Mouse (Mus musculus) ZHBTc4 (cell line): Measurements from ENCODE around the gene 1500011B03Rik.

Experiments used
- DNase-seq: peaks from one replicate; pipeline ENCODE4 v3.0.0-alpha.2; 2011; ENCODE audit warnings: low read depth, low spot score

1500011B03Rik gene

GRCm38 (mm10) chr5:114809181-114809756 lies 14.0 kb downstream of the 1500011B03Rik start:
- DNase-seq = no peak

GRCm38 (mm10) chr5:114808385-114808784 lies 14.9 kb downstream of the 1500011B03Rik start:
- no peak for DNase-seq

- no peak for DNase-seq
Observed at GRCm38 (mm10) chr5:114807893-114808292, 15.4 kb downstream of the 1500011B03Rik start.

- no peak for DNase-seq
Observed at GRCm38 (mm10) chr5:114807468-114807867, 15.8 kb downstream of the 1500011B03Rik start.

GRCm38 (mm10) chr5:114807063-114807462 lies 16.2 kb downstream of the 1500011B03Rik start:
- no peak for DNase-seq

- DNase-seq = no peak
Observed at GRCm38 (mm10) chr5:114806636-114807035, 16.6 kb downstream of the 1500011B03Rik start.

GRCm38 (mm10) chr5:114805436-114806350 lies 17.6 kb downstream of the 1500011B03Rik start:
- no peak for DNase-seq

GRCm38 (mm10) chr5:114804958-114805357 lies 18.3 kb downstream of the 1500011B03Rik start:
- no peak for DNase-seq

- no peak for DNase-seq
Observed at GRCm38 (mm10) chr5:114804335-114804734, 18.9 kb downstream of the 1500011B03Rik start.

GRCm38 (mm10) chr5:114803231-114803630 lies 20.0 kb downstream of the 1500011B03Rik start:
- peak; percentile 66 for DNase-seq

GRCm38 (mm10) chr5:114801841-114802240 lies 21.4 kb downstream of the 1500011B03Rik start:
- DNase-seq = peak; percentile 84

- peak; percentile 92 for DNase-seq
Observed at GRCm38 (mm10) chr5:114801049-114801448, 22.2 kb downstream of the 1500011B03Rik start.

GRCm38 (mm10) chr5:114799848-114800247 lies 23.4 kb downstream of the 1500011B03Rik start:
- no peak for DNase-seq

GRCm38 (mm10) chr5:114797253-114797652 lies 26.0 kb downstream of the 1500011B03Rik start:
- DNase-seq = no peak

- peak; percentile 62 for DNase-seq
Observed at GRCm38 (mm10) chr5:114796299-114797012, 26.8 kb downstream of the 1500011B03Rik start.

GRCm38 (mm10) chr5:114795653-114796052 lies 27.6 kb downstream of the 1500011B03Rik start:
- no peak for DNase-seq

- peak; percentile 41 for DNase-seq
Observed at GRCm38 (mm10) chr5:114795231-114795630, 28.0 kb downstream of the 1500011B03Rik start.

GRCm38 (mm10) chr5:114794609-114795008 lies 28.7 kb downstream of the 1500011B03Rik start:
- DNase-seq = no peak

GRCm38 (mm10) chr5:114793317-114793716 lies 30.0 kb downstream of the 1500011B03Rik start:
- DNase-seq = no peak

GRCm38 (mm10) chr5:114785196-114785595 lies 38.1 kb downstream of the 1500011B03Rik start:
- DNase-seq = no peak

- no peak for DNase-seq
Observed at GRCm38 (mm10) chr5:114784622-114785165, 38.6 kb downstream of the 1500011B03Rik start.
